Mouse (Mus musculus): ENCODE measurements around the gene Rin2.

DNA sequence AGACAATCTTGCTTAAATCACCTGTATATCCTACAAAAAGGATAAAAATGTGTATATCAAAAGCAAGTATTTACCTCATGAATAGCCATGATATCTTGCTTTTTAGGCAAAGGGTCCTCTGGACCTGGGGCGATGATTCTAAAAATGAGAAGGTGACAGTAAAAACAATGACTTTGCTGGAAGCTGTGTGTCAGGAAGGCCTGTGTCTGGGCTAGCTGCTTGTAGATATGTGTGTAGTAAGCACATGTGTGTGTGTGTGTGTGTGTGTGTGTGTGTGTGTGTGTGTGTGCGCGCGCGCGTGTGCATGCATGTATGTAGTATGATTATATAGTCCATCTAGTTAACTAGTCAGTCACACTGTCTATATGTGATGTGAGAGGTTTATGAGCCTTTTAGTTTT is 218.7 kb downstream of the Rin2 start:
- no peak for TF ChIP-seq POLR2A (IDR thresholded peaks at IDR 0.05; ENCODE audit: borderline replicate concordance, extremely low read depth, insufficient read depth, insufficient read length, poor library complexity, severe bottlenecking)
- TF ChIP-seq CTCF (IDR thresholded peaks at IDR 0.05; ENCODE audit: borderline replicate concordance, extremely low read depth, insufficient read depth, insufficient read length), result no peak
